Mouse (Mus musculus) fat pad, adult 2 months (tissue): ENCODE results near the gene Olfr615.
"Not testable (repeated sequence)": the region's sequence is repeated elsewhere in the genome, so short reads cannot be mapped to it uniquely, and the experiment has no call there.

ENCODE experiments used
- DNase-seq: peaks from one replicate; pipeline ENCODE4 v3.0.0-alpha.2; 2011; ENCODE audit warnings: low read depth, low spot score; ENCODE audit errors: extremely low read depth

Gene Olfr615

GRCm38 (mm10) chr7:103555779-103556178 is at the start of gene Olfr615:
Gene Olfr615, plus strand, starts transcription at chr7:103556079.
- no peak for DNase-seq

GRCm38 (mm10) chr7:103512022-103512421 is 43.9 kb upstream of the Olfr615 start, which contains the start of gene Olfr610:
Gene Olfr610, minus strand, starts transcription at chr7:103512122.
- no peak for DNase-seq

DNA sequence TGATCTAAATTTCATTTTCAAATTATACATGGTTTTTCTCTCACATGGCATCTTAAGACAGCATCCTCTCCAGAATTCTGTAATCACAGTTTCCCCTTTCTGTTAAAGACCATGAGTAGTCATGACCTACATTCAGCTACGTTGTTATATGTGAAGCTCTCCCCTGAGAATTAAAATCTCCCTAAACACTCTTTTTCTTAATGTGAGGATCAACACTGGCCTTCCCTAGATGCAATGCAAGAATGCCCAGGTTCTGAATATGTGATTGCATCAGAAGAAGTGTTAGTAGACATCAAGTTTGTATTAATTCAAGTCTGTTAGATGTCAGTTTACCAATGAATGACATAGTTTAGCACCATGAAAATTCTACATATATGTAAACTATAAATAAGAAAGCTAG is 35.1 kb upstream of the Olfr615 start, which contains the start of gene Olfr611:
Gene Olfr611, minus strand, starts transcription at position 101 of the 400 bp plus-strand sequence.
- not testable (repeated sequence) for DNase-seq

- DNase-seq: not testable (repeated sequence)
These were observed 13.3 kb upstream of the Olfr615 start, which contains the start of gene Olfr612 for GRCm38 (mm10) chr7:103542617-103543016. Gene Olfr612, minus strand, starts transcription at chr7:103542717.

DNA sequence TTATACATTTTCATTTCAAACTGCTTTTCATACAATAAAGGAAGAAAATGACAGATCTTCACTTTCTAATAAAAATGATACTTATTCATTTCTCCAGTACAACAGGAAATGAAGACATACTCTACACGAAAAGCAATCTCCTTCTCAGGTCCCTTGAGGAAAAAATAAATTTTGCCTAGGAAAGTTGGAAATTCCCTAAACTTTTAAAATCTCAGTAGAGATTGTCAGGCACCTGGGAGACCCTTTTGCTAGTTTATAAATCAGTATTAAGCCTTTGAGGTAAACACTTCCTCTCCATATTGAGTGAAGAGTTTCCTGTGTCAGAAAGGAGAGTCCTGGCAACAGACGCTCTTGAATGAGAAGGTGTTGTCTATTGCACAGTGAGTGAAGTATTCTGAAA is 8.1 kb upstream of the Olfr615 start, which contains the start of gene Olfr613:
Gene Olfr613, plus strand, starts transcription at position 301 of the 400 bp plus-strand sequence.
- no peak for DNase-seq

DNA sequence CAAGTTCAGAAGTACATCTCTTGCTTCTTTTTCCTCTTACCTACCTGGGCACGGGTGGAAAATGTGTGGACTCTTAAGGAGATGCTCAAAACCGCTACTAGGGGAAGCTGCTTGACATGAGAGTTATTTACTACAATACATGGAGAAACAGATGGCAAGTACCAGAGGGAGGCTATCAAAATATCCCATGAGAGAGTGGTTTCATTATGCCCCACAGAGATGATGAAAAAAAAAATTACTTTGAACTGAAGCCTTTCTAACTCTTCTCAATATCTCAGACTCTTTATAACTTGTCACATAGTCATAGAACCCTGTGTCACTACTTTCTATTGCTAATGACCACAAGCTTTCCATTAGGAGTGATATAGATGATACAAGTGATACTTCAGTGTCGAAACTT is 13.2 kb downstream of the Olfr615 start, which contains the start of gene Olfr616:
Gene Olfr616, minus strand, starts transcription at position 101 of the 400 bp plus-strand sequence.
- DNase-seq: no peak

GRCm38 (mm10) chr7:103572761-103573160 is 16.9 kb downstream of the Olfr615 start, which contains the start of gene Olfr617:
Gene Olfr617, plus strand, starts transcription at chr7:103573061.
- DNase-seq: no peak

DNA sequence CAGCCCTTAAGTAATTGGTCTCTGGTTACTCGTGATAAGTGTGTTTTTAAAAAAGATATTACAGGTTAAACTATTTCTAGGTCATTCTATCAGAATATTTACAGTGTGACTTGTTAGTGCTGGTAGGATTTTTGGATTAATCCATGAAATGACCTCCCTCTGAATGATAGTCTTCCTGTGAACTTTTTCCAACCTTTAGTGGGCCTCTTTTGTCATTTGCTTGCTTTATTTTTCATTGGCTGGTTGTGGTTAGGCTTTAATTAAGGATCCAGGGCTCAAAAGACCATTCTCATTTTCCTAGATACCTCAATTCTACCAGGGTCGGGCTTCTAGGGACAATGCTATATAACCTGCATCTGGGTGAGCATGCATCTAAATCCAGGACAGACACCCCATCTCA is 33.9 kb downstream of the Olfr615 start, which contains the start of gene Olfr618:
Gene Olfr618, plus strand, starts transcription at position 301 of the 400 bp plus-strand sequence.
- no peak for DNase-seq

DNA sequence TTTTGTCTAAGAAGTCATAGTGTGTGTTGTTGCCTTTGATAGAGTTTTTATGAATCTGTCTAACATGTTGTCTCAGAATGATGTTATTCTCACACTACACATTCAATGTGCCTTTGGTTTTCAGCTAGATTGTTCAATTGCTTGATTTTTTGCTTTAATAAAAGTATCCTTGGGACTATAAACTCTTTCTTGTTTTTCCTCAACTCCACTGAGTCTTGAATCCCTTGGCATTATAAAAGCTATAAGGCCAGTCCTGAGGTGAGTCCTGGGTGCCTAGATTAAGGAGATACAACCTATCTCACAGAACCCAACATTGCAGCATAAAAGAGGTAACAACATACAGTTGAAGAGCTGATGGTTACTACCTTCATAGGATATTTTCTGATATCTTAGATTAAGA is 44.4 kb downstream of the Olfr615 start, which contains the start of gene Olfr619:
Gene Olfr619, plus strand, starts transcription at position 301 of the 400 bp plus-strand sequence.
- DNase-seq: no peak

DNA sequence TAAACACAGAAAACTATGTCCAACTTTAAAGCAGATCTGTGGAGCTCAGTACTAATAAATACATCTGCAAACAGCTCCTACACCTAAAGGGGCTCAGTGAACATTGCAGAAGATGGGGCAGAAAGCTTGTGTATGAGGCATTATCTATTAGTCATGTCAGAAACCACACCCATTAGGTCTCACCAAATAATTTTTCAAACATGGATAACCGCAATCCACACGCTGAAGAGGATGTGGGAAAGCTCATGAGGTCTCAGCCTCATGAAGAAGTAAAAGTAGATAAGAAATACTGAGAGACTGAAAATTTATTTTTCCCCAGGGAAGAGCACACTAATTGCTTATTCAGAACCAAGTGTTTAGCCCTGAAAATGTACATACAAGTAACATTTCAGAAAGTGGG is 51.5 kb downstream of the Olfr615 start:
- no peak for DNase-seq

- DNase-seq: no peak
These were observed 56.6 kb downstream of the Olfr615 start, which contains the start of gene Olfr620 for GRCm38 (mm10) chr7:103612434-103612833. Gene Olfr620, minus strand, starts transcription at chr7:103612534.
